Mouse (Mus musculus) lung, postnatal 0 days (tissue): ENCODE measurements around the gene Mtnr1b. TPM values are rescaled to one million over a fixed set of nuclear protein-coding genes. Genes with fewer than 3 reads are reported as not detected.

ENCODE experiments used
- ATAC-seq: fragments of 200-750 bp; cut with Nextera tagmentation; 2 replicates; pipeline ENCODE4 v1.8.0; 2017; ENCODE audit warnings: moderate library complexity
- DNase-seq: peaks from one replicate; pipeline ENCODE4 v3.0.0-alpha.2; 2016; ENCODE audit warnings: low spot score
- H3K27ac ChIP-seq: fragments of 300-500 bp; sonication (generic); 2 replicates; pipeline ENCODE4 v1.5.1; 2014; ENCODE audit warnings: antibody characterized with exemption, mild to moderate bottlenecking, low read length, mixed read lengths
- H3K27me3 ChIP-seq: fragments of 300-500 bp; sonication (generic); replicated peaks from 2 replicates; pipeline ENCODE4 v1.6.1; 2014; ENCODE audit warnings: low read length, mixed read lengths; ENCODE audit not compliant: insufficient read depth
- H3K36me3 ChIP-seq: fragments of 300-500 bp; sonication (generic); 2 replicates; pipeline ENCODE4 v1.6.1; 2014; ENCODE audit warnings: low read length, mixed read lengths; ENCODE audit not compliant: insufficient read depth
- H3K4me1 ChIP-seq: fragments of 300-500 bp; sonication (generic); 2 replicates; pipeline ENCODE4 v1.6.1; 2014; ENCODE audit warnings: antibody characterized with exemption, low read depth, low read length, mixed read lengths; ENCODE audit not compliant: insufficient read depth
- H3K4me2 ChIP-seq: fragments of 300-500 bp; sonication (generic); replicated peaks from 2 replicates; pipeline ENCODE4 v1.6.1; 2014; ENCODE audit warnings: low read depth, mild to moderate bottlenecking, low read length, moderate library complexity, mixed read lengths
- H3K4me3 ChIP-seq: fragments of 300-500 bp; sonication (generic); 2 replicates; pipeline ENCODE4 v1.5.1; 2014; ENCODE audit warnings: low read depth, low read length
- H3K9ac ChIP-seq: fragments of 300-500 bp; sonication (generic); replicated peaks from 2 replicates; pipeline ENCODE4 v1.6.1; 2014; ENCODE audit warnings: low read depth, mild to moderate bottlenecking
- H3K9me3 ChIP-seq: fragments of 300-500 bp; sonication (generic); 2 replicates; pipeline ENCODE4 v1.6.1; 2016; ENCODE audit warnings: low read length, mixed read lengths
- CTCF ChIP-seq: IDR thresholded peaks from 2 replicates; pipeline ENCODE4 v1.5.1; 2016; ENCODE audit warnings: antibody characterized with exemption, mild to moderate bottlenecking
- EP300 ChIP-seq: IDR thresholded peaks from 2 replicates; pipeline ENCODE4 v1.6.1; 2016; ENCODE audit warnings: antibody characterized with exemption, mild to moderate bottlenecking, control low read depth
- WGBS: fragments of 180-500 bp; shearing (Covaris S2); extraction: QIAGEN DNeasy Blood & Tissue Kit; methylation state at CpG from one replicate; pipeline ENCODE4 v1.1.7; 2014; 5-methylcytosine and 5-hydroxymethylcytosine counted together
- polyA plus RNA-seq: library from polyadenylated mRNA; unstranded; fragments of >200 nt; fragmentation: Nextera tagmentation; extraction: Ambion mirVana; gene quantifications from 2 replicates; pipeline ENCODE4 v1.2.1, GENCODE M21; 2015

The Mtnr1b gene
- not detected in 2 replicates for polyA plus RNA-seq

- ATAC-seq (no peak), DNase-seq (no peak)
- TF ChIP-seq EP300 (no peak), CTCF (no peak)
- Histone ChIP-seq H3K27ac (no peak within 1 kb of the TSS), H3K9ac (no peak within 1 kb of the TSS), H3K4me1 (no peaks in the 10 kb centered on the region), H3K9me3 (no peaks in the 10 kb centered on the region), H3K4me2 (no peak within 1 kb of the TSS), H3K36me3 (no peaks in the 10 kb centered on the region), H3K27me3 (no peaks in the 10 kb centered on the region), H3K4me3 (no peak within 1 kb of the TSS)
- 50% methylated on average over 19 of the region's 19 CpGs for WGBS
These were observed at the start of gene Mtnr1b for GRCm38 (mm10) chr9:15874506-15875160. TSS of gene Mtnr1b (minus strand) at chr9:15874556.

- no peak overlapping the region for H3K27ac ChIP-seq
- no peaks in the 10 kb centered on the region for H3K4me1 ChIP-seq
- no peak overlapping the region for H3K9ac ChIP-seq
- H3K9me3 ChIP-seq = no peaks in the 10 kb centered on the region
- TF ChIP-seq EP300 (no peak), CTCF (no peak)
- no peak overlapping the region for H3K4me3 ChIP-seq
- no peaks in the 10 kb centered on the region for H3K36me3 ChIP-seq
- WGBS = 65% methylated on average over 4 of the region's 4 CpGs
- no peak for DNase-seq
- no peak for ATAC-seq
- no peak overlapping the region for H3K4me2 ChIP-seq
- no peaks in the 10 kb centered on the region for H3K27me3 ChIP-seq
These were observed 45.9 kb upstream of the Mtnr1b start for GRCm38 (mm10) chr9:15920271-15920670.

- H3K36me3 ChIP-seq = no peaks in the 10 kb centered on the region
- no peak overlapping the region for H3K4me2 ChIP-seq
- no peaks in the 10 kb centered on the region for H3K9me3 ChIP-seq
- no peak overlapping the region for H3K27ac ChIP-seq
- ATAC-seq (no peak), DNase-seq (peak; percentile 8)
- H3K9ac ChIP-seq = no peak overlapping the region
- no peaks in the 10 kb centered on the region for H3K4me1 ChIP-seq
- H3K27me3 ChIP-seq = no peaks in the 10 kb centered on the region
- 57% methylated on average over 5 of the region's 5 CpGs for WGBS
- H3K4me3 ChIP-seq = no peak overlapping the region
- TF ChIP-seq CTCF (peak; percentile 55), EP300 (no peak)
These were observed 45.1 kb upstream of the Mtnr1b start for GRCm38 (mm10) chr9:15919373-15920005.

DNA sequence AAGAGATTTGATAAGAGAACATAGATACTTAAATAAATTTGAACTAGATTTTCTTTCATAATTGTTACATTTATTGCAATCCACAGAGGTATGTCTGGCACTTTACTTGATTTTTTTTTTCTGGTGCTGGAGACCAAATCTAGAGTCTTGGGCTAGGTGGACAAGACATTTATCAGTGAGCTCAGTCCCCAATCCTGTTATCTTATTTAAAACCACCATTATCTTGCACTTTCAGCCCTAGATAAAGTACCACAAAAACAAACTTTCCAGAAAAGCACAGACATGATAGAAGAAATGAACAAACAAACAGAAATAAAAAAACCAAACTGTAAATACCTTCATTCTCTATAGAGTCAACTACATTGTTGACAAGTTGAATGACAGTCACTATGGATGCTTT is 42.2 kb upstream of the Mtnr1b start:
- H3K4me3 ChIP-seq = no peak overlapping the region
- H3K9ac ChIP-seq = no peak overlapping the region
- DNase-seq = no peak
- H3K27me3 ChIP-seq = no peaks in the 10 kb centered on the region
- no peaks in the 10 kb centered on the region for H3K36me3 ChIP-seq
- no peak overlapping the region for H3K27ac ChIP-seq
- no peak for ATAC-seq
- TF ChIP-seq CTCF = no peak
- no peak for TF ChIP-seq EP300
- no peak overlapping the region for H3K4me2 ChIP-seq
- H3K4me1 ChIP-seq = no peaks in the 10 kb centered on the region
- H3K9me3 ChIP-seq = no peaks in the 10 kb centered on the region

- Histone ChIP-seq H3K4me1 (no peaks in the 10 kb centered on the region), H3K27me3 (no peaks in the 10 kb centered on the region), H3K9ac (no peak overlapping the region), H3K36me3 (no peaks in the 10 kb centered on the region), H3K4me2 (no peak overlapping the region), H3K4me3 (no peak overlapping the region), H3K27ac (no peak overlapping the region), H3K9me3 (no peaks in the 10 kb centered on the region)
- DNase-seq = no peak
- TF ChIP-seq EP300 = no peak
- no peak for TF ChIP-seq CTCF
- ATAC-seq = no peak
- WGBS = 39% methylated on average over 1 of the region's 1 CpGs
These were observed 38.4 kb upstream of the Mtnr1b start for GRCm38 (mm10) chr9:15912735-15913134.

DNA sequence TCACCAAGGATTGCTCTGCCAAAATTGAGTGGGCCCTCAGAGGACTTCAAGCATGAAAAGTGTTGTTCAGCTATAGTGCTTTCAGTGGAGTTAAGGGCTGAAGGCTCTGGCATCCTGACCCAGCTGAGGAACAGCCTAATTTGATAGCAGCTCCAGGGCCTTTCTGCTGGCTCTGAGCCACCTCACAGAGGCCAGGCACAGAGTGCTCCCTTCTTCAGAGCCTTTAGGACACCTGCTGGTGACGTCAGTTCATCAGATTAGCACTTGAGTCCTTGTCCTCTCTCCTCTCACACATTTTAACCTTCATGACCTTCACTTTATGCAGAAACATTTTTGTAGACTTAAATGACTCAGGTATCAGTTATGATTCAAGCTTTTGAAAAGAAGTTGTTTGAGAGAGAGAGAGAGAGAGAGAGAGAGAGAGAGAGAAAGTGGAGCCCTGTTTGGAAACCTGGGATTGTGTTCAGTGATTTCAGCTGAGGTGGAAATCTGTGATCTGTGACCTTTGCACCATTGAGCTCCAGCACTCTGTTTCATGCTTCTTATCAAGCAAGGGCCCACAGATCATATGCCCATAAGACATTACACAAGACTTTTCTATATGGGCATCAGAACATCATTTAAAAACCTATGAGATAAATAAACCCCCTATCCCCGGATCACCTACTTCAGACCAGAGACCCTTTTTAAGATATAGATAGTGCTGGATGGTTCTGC is 35.2 kb upstream of the Mtnr1b start:
- no peak for ATAC-seq
- Histone ChIP-seq H3K4me3 (no peak overlapping the region), H3K36me3 (no peaks in the 10 kb centered on the region), H3K4me2 (no peak overlapping the region), H3K27ac (no peak overlapping the region), H3K9ac (no peak overlapping the region), H3K4me1 (no peaks in the 10 kb centered on the region), H3K27me3 (no peaks in the 10 kb centered on the region), H3K9me3 (no peaks in the 10 kb centered on the region)
- no peak for DNase-seq
- TF ChIP-seq EP300 (no peak), CTCF (no peak)
- 50% methylated on average over 2 of the region's 2 CpGs for WGBS
